Mouse (Mus musculus): ENCODE data around the gene Prrg2. TPM values are rescaled to one million over a fixed set of nuclear protein-coding genes. Genes with fewer than 3 reads are reported as not detected.
A peak's percentile ranks its signal among the peaks of the same experiment; 100 is the strongest.

The Prrg2 gene
- total and polyA plus RNA-seq, 2 experiments = 26.1 to 74.1 TPM

DNA sequence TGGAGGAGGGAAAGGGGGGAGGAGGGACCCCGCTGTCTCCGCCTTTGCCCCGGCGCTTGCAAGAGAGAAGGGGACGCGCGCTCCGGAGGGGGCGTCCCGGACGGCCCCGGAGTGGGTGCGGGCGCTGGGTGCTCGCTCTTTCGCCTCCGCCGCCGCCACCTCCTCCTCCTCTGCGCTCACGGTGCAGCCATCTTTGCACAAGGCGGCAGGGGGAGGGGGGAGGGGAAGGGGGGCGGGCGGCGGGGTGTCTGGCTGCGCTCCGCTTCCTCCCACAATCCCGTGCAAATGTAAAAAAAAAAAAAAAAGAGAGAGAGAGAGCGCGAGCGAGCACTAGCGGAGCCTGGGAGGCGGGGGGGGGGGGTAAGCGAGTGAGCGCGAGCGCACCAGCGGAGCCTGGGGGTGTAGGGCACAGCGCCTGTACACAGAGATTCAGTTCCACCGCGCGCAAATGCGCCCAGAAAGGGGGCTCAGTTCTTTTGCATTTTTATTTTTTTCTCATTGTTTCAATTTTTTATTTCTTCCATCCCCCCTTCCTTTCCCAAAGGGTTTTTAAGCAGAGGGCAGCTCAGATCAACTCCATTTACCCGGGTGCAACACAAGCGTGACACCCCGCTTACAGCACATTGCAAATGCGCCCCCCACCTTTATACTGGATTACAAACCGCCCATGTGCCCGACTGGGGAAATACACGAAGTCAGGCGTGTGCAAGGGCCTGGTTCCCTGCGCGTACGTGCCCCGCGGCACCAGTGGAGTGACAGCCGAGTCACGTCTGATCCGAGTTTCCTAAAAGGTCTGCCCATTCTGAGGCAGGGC is 9.2 kb downstream of the Prrg2 start:
- DNase-seq (ENCODE audit: extremely low read depth, low read depth, low spot score) = peak; percentile 57
- 1% methylated on average over 52 of the region's 59 CpGs for WGBS
- Histone ChIP-seq H3K4me1 (ENCODE audit: control insufficient read depth, insufficient read depth, low read length) (peaks cover 10% of the 10 kb centered on the region), H3K4me3 (ENCODE audit: insufficient read depth, low read depth, low read length) (peak overlapping the region; percentile 68), H3K36me3 (ENCODE audit: control insufficient read depth, insufficient read depth, low read length) (no peaks in the 10 kb centered on the region), H3K27me3 (ENCODE audit: control insufficient read depth, insufficient read depth, low read length) (no peaks in the 10 kb centered on the region), H3K27ac (replicated peaks; ENCODE audit: insufficient read depth, low read depth, low read length) (peak overlapping the region; percentile 84), H3K79me2 (ENCODE audit: control insufficient read depth, insufficient read depth, low read length) (peaks cover 10% of the 10 kb centered on the region; the same call in 1 of the 2 replicates), H3K9ac (ENCODE audit: low read depth, low read length) (peak overlapping the region; percentile 95)
- no peak for TF ChIP-seq CTCF (IDR thresholded peaks at IDR 0.05; ENCODE audit: low read depth, low read length)
- TF ChIP-seq POLR2A (IDR thresholded peaks at IDR 0.05; ENCODE audit: extremely low read depth, insufficient read depth, low read length) = no peak

DNA sequence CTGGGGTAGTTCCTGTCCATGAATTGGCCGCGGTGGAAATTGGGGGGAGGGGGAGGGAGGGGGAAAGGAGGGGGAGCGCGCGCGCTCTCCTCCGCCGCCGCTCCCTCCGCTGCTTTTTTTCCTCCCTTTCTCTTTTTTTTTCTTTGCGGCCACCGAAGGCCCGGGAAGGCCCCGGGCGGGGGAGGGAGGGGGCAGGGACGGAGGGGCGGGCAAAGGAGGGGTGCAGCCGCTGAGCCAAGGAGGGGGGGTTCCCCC is 9.7 kb downstream of the Prrg2 start, which contains the start of gene Prr12:
Prr12 (minus strand) TSS at position 20 of the 255 bp plus-strand sequence.
- no peaks in the 10 kb centered on the region for H3K27me3 ChIP-seq (ENCODE audit: control insufficient read depth, insufficient read depth, low read length)
- peaks cover 10% of the 10 kb centered on the region for H3K4me1 ChIP-seq (ENCODE audit: control insufficient read depth, insufficient read depth, low read length)
- H3K27ac ChIP-seq (replicated peaks; ENCODE audit: insufficient read depth, low read depth, low read length) = peak within 1 kb of the TSS; percentile 84
- H3K36me3 ChIP-seq (ENCODE audit: control insufficient read depth, insufficient read depth, low read length) = 0 out of 2 replicates have a peak, but pooled peaks cover 2% of the 10 kb centered on the region
- DNase-seq (ENCODE audit: extremely low read depth, low read depth, low spot score) = no peak
- H3K79me2 ChIP-seq (ENCODE audit: control insufficient read depth, insufficient read depth, low read length) = peaks cover 11% of the 10 kb centered on the region; the same call in 1 of the 2 replicates
- H3K4me3 ChIP-seq (ENCODE audit: insufficient read depth, low read depth, low read length) = peak within 1 kb of the TSS; percentile 68
- TF ChIP-seq CTCF (IDR thresholded peaks at IDR 0.05; ENCODE audit: low read depth, low read length) (no peak), POLR2A (IDR thresholded peaks at IDR 0.05; ENCODE audit: extremely low read depth, insufficient read depth, low read length) (no peak)
- WGBS = 0% methylated on average over 8 of the region's 18 CpGs
- peak within 1 kb of the TSS; percentile 95 for H3K9ac ChIP-seq (ENCODE audit: low read depth, low read length)

GRCm38 (mm10) chr7:45052181-45052861 is 10.2 kb downstream of the Prrg2 start:
- H3K4me1 ChIP-seq (ENCODE audit: control insufficient read depth, insufficient read depth, low read length) = peaks cover 10% of the 10 kb centered on the region
- WGBS = 1% methylated on average over 38 of the region's 38 CpGs
- peak; percentile 37 for DNase-seq (ENCODE audit: extremely low read depth, low read depth, low spot score)
- H3K27me3 ChIP-seq (ENCODE audit: control insufficient read depth, insufficient read depth, low read length) = no peaks in the 10 kb centered on the region
- H3K27ac ChIP-seq (replicated peaks; ENCODE audit: insufficient read depth, low read depth, low read length) = peak overlapping the region; percentile 18; the same call in 1 of the 2 replicates
- peak overlapping the region; percentile 68 for H3K4me3 ChIP-seq (ENCODE audit: insufficient read depth, low read depth, low read length)
- peaks cover 11% of the 10 kb centered on the region; the same call in 1 of the 2 replicates for H3K79me2 ChIP-seq (ENCODE audit: control insufficient read depth, insufficient read depth, low read length)
- 0 out of 2 replicates have a peak, but pooled peaks cover 2% of the 10 kb centered on the region for H3K36me3 ChIP-seq (ENCODE audit: control insufficient read depth, insufficient read depth, low read length)
- no peak for TF ChIP-seq POLR2A (IDR thresholded peaks at IDR 0.05; ENCODE audit: extremely low read depth, insufficient read depth, low read length)
- no peak for TF ChIP-seq CTCF (IDR thresholded peaks at IDR 0.05; ENCODE audit: low read depth, low read length)
- H3K9ac ChIP-seq (ENCODE audit: low read depth, low read length) = peak overlapping the region; percentile 95

DNA sequence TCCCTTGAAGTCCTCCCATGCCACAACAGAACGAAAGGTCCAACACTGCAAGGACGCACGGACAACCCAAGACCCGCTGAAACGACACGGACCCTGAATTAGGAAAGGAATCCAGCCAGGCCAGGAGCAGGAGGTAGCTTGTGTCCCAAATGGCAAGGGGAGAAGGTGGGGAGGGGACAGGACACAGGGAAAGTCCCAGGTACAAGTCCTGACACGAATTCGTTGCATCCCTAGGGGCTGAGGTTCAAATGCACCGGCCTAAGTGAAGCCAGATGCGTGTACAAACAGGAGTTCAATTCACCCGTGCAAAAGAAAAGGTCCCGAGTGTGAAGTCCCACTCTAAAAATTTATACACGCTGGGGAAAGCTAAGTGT is 10.9 kb downstream of the Prrg2 start:
- 25% methylated on average over 13 of the region's 13 CpGs for WGBS
- Histone ChIP-seq H3K4me1 (ENCODE audit: control insufficient read depth, insufficient read depth, low read length) (peaks cover 10% of the 10 kb centered on the region), H3K36me3 (ENCODE audit: control insufficient read depth, insufficient read depth, low read length) (0 out of 2 replicates have a peak, but pooled peaks cover 2% of the 10 kb centered on the region), H3K27ac (replicated peaks; ENCODE audit: insufficient read depth, low read depth, low read length) (no peak overlapping the region), H3K9ac (ENCODE audit: low read depth, low read length) (peak overlapping the region; percentile 95; the same call in 1 of the 2 replicates), H3K79me2 (ENCODE audit: control insufficient read depth, insufficient read depth, low read length) (peaks cover 11% of the 10 kb centered on the region; the same call in 1 of the 2 replicates), H3K4me3 (ENCODE audit: insufficient read depth, low read depth, low read length) (peak overlapping the region; percentile 68; the same call in 1 of the 2 replicates), H3K27me3 (ENCODE audit: control insufficient read depth, insufficient read depth, low read length) (no peaks in the 10 kb centered on the region)
- DNase-seq (ENCODE audit: extremely low read depth, low read depth, low spot score) = no peak
- TF ChIP-seq CTCF (IDR thresholded peaks at IDR 0.05; ENCODE audit: low read depth, low read length) (no peak), POLR2A (IDR thresholded peaks at IDR 0.05; ENCODE audit: extremely low read depth, insufficient read depth, low read length) (no peak)

DNA sequence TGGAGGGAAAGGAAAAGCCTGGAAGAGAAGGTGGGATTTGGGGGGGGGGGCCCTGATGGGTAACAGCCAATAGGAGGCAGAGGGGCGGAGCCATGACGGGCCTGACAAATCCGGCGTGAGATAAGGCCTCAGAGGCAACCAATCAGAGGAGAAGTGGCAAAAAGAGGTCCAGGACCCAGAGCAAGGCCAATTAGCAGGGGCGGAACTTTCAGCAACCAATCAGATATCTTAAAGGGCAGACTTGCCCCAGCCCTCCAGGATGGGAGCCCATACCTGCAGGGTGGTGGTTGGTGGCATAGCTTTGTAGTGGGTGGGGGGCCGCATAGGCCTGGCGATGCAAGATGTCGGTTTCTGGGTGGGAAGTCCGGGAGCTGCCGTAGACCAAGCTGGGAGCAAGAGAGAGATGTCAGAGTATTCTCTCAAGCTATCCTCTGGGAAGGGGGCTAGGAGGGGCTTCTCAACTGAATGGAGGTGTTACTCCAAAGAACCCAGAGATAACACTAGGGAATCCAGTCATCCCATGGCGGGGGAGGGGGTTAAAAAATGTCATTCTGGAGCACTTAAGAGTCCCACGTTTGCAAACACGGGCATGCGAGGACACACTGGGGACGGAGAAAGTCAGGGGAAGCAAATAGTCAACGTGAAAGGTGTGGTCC is 11.4 kb downstream of the Prrg2 start:
- Histone ChIP-seq H3K27ac (replicated peaks; ENCODE audit: insufficient read depth, low read depth, low read length) (no peak overlapping the region), H3K36me3 (ENCODE audit: control insufficient read depth, insufficient read depth, low read length) (0 out of 2 replicates have a peak, but pooled peaks cover 2% of the 10 kb centered on the region), H3K4me3 (ENCODE audit: insufficient read depth, low read depth, low read length) (no peak overlapping the region), H3K9ac (ENCODE audit: low read depth, low read length) (no peak overlapping the region), H3K27me3 (ENCODE audit: control insufficient read depth, insufficient read depth, low read length) (no peaks in the 10 kb centered on the region), H3K79me2 (ENCODE audit: control insufficient read depth, insufficient read depth, low read length) (peaks cover 11% of the 10 kb centered on the region), H3K4me1 (ENCODE audit: control insufficient read depth, insufficient read depth, low read length) (peaks cover 10% of the 10 kb centered on the region)
- peak; percentile 38 for DNase-seq (ENCODE audit: extremely low read depth, low read depth, low spot score)
- no peak for TF ChIP-seq CTCF (IDR thresholded peaks at IDR 0.05; ENCODE audit: low read depth, low read length)
- 51% methylated on average over 16 of the region's 16 CpGs for WGBS

All from liver, adult 2 months (tissue).